Mouse (Mus musculus) heart, adult 2 months (tissue): Measurements from ENCODE around the gene Rgp1. TPM values are rescaled to one million over a fixed set of nuclear protein-coding genes. Genes with fewer than 3 reads are reported as not detected.
A peak's percentile ranks its signal among the peaks of the same experiment; 100 is the strongest.
"Not testable (repeated sequence)": the region's sequence is repeated elsewhere in the genome, so short reads cannot be mapped to it uniquely, and the experiment has no call there.

Experiments
- DNase-seq, 2 experiments: peaks; one replicate each; pipeline ENCODE4 v3.0.0; 2021
- H3K27ac ChIP-seq: fragments of 200-600 bp; 2 replicates; pipeline ENCODE4 v1.8.1; 2022
- H3K27me3 ChIP-seq: fragments of 200-500 bp; 2 replicates; pipeline ENCODE4 v1.6.1; 2012; ENCODE audit warnings: mild to moderate bottlenecking, low read length, inconsistent platforms, mixed read lengths; ENCODE audit not compliant: control insufficient read depth, insufficient read depth
- H3K36me3 ChIP-seq: fragments of 200-500 bp; 2 replicates; pipeline ENCODE4 v1.6.1; 2012; ENCODE audit warnings: low read length, inconsistent platforms; ENCODE audit not compliant: control insufficient read depth, insufficient read depth
- H3K4me1 ChIP-seq: fragments of 200-500 bp; 2 replicates; pipeline ENCODE4 v1.6.1; 2011; ENCODE audit warnings: low read length; ENCODE audit not compliant: control insufficient read depth, insufficient read depth
- H3K4me3 ChIP-seq: fragments of 200-600 bp; 2 replicates; pipeline ENCODE4 v1.8.1; 2022
- H3K79me2 ChIP-seq: fragments of 200-500 bp; replicated peaks from 2 replicates; pipeline ENCODE4 v1.6.1; 2012; ENCODE audit warnings: mild to moderate bottlenecking, inconsistent platforms, low read length, moderate library complexity, mixed read lengths; ENCODE audit not compliant: control insufficient read depth, insufficient read depth
- H3K9ac ChIP-seq: fragments of 200-500 bp; 2 replicates; pipeline ENCODE4 v1.6.1; 2012; ENCODE audit warnings: low read depth, mild to moderate bottlenecking, control low read depth, inconsistent platforms, low read length, mixed read lengths
- CTCF ChIP-seq: fragments of 200-600 bp; IDR thresholded peaks from 2 replicates; pipeline ENCODE4 v1.8.1; 2022; ENCODE audit warnings: antibody characterized with exemption, mild to moderate bottlenecking, moderate library complexity
- EP300 ChIP-seq: fragments of 200-500 bp; IDR thresholded peaks from 2 replicates; pipeline ENCODE4 v1.6.1; 2011; ENCODE audit warnings: low read depth, low read length, control low read depth; ENCODE audit not compliant: insufficient read depth
- POLR2A ChIP-seq: fragments of 200-500 bp; IDR thresholded peaks from 2 replicates; pipeline ENCODE4 v1.6.1; 2011; ENCODE audit warnings: mild to moderate bottlenecking, low read depth, low read length, control low read depth; ENCODE audit not compliant: insufficient read depth
- WGBS: fragments of 180-500 bp; shearing (Covaris S2); methylation state at CpG from one replicate; pipeline ENCODE4 v1.1.7; 2018; 5-methylcytosine and 5-hydroxymethylcytosine counted together
- intact Hi-C: fragments of 180-260 bp; cut with DNase I; formaldehyde crosslinking; loops from one replicate; pipeline ENCODE4 v1.15.1; 2025
- polyA plus RNA-seq: library from polyadenylated mRNA; depleted of rRNA; stranded (reverse); fragments of >200 nt; gene quantifications from 2 replicates; pipeline ENCODE4 v1.2.3, GENCODE M21; 2012
- total RNA-seq, 2 experiments: library from RNA; stranded (reverse); gene quantifications; 2 replicates each; pipeline ENCODE4 v1.2.3; 2021

Rgp1 gene
- total and polyA plus RNA-seq, 3 experiments = 29.4 to 38.1 (median 31.7) TPM

DNA sequence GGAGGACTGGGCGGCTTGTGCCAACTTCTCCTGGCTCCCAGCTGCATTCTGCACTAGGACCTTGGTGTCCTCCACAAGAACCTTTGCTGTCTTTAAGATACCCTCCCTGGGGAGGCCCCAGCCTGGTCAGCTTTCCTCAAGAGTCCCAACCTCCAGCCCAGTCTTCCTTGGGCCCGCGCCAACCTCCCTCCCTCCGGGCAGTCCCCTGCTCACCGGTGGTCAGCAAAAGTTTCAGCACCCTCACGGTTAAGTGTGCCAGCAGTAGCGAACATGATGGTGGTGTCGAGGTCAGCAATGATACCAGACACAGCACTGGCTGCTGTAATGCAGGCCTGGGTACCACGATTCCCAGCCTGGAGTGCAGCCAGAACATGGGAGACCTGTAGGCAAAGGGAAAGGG is 42.5 kb upstream of the Rgp1 start:
- no peak for DNase-seq
- intact Hi-C loops = no loop called here
- Histone ChIP-seq H3K9ac (no peak overlapping the region), H3K27ac (no peak overlapping the region), H3K4me1 (no peaks in the 10 kb centered on the region), H3K27me3 (no peaks in the 10 kb centered on the region), H3K4me3 (no peak overlapping the region), H3K36me3 (no peaks in the 10 kb centered on the region), H3K79me2 (no peaks in the 10 kb centered on the region)
- WGBS = 80% methylated on average over 9 of the region's 9 CpGs
- TF ChIP-seq CTCF (no peak), EP300 (no peak), POLR2A (no peak)

GRCm38 (mm10) chr4:43542044-43542443 is 36.5 kb upstream of the Rgp1 start:
- DNase-seq = no peak
- no peaks in the 10 kb centered on the region for H3K4me1 ChIP-seq
- no peaks in the 10 kb centered on the region for H3K79me2 ChIP-seq
- WGBS = 84% methylated on average over 3 of the region's 3 CpGs
- TF ChIP-seq CTCF = no peak
- no peak for TF ChIP-seq POLR2A
- no peak for TF ChIP-seq EP300
- no peaks in the 10 kb centered on the region for H3K36me3 ChIP-seq
- intact Hi-C loops = no loop called here
- no peak overlapping the region for H3K27ac ChIP-seq
- no peak overlapping the region for H3K9ac ChIP-seq
- H3K4me3 ChIP-seq = no peak overlapping the region
- H3K27me3 ChIP-seq = no peaks in the 10 kb centered on the region

GRCm38 (mm10) chr4:43546375-43547047 is 32.0 kb upstream of the Rgp1 start:
- WGBS = 66% methylated on average over 12 of the region's 12 CpGs
- Histone ChIP-seq H3K9ac (no peak overlapping the region), H3K36me3 (no peaks in the 10 kb centered on the region), H3K27me3 (no peaks in the 10 kb centered on the region), H3K4me3 (no peak overlapping the region), H3K79me2 (no peaks in the 10 kb centered on the region), H3K4me1 (no peaks in the 10 kb centered on the region), H3K27ac (no peak overlapping the region)
- intact Hi-C loops = no loop called here
- TF ChIP-seq POLR2A (no peak), EP300 (no peak), CTCF (no peak)
- DNase-seq = no peak

DNA sequence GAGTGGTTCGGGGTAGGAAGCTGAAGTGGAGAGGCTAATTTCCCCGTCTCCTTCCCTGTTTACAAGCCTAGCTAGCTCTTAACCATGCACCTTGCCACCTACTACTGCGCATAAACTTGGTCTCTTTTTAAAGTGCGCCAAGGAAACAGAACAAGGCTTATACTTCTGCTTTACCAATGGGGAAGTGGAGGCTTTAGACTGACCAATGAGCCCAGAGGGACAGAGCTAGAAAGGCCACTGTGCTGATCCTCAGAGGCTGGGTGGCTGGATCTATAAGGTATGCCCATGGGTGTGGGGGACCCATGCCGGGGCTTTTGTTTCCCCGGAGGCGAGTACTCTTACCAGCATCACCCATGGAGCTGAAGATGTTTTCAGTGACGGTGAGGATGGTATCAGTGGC is 31.4 kb upstream of the Rgp1 start:
- no peak overlapping the region for H3K9ac ChIP-seq
- no peaks in the 10 kb centered on the region for H3K4me1 ChIP-seq
- intact Hi-C loops = no loop called here
- H3K36me3 ChIP-seq = no peaks in the 10 kb centered on the region
- H3K27me3 ChIP-seq = no peaks in the 10 kb centered on the region
- WGBS = 79% methylated on average over 8 of the region's 8 CpGs
- H3K27ac ChIP-seq = no peak overlapping the region
- H3K4me3 ChIP-seq = no peak overlapping the region
- no peak for DNase-seq
- no peaks in the 10 kb centered on the region for H3K79me2 ChIP-seq
- no peak for TF ChIP-seq CTCF
- TF ChIP-seq EP300 = no peak
- TF ChIP-seq POLR2A = no peak

GRCm38 (mm10) chr4:43549055-43549454 is 29.5 kb upstream of the Rgp1 start:
- 95% methylated on average over 12 of the region's 12 CpGs for WGBS
- Histone ChIP-seq H3K79me2 (no peaks in the 10 kb centered on the region), H3K27ac (no peak overlapping the region), H3K4me3 (no peak overlapping the region), H3K36me3 (no peaks in the 10 kb centered on the region), H3K9ac (no peak overlapping the region), H3K4me1 (no peaks in the 10 kb centered on the region), H3K27me3 (no peaks in the 10 kb centered on the region)
- DNase-seq = no peak
- intact Hi-C loops = no loop called here
- TF ChIP-seq POLR2A = no peak

DNA sequence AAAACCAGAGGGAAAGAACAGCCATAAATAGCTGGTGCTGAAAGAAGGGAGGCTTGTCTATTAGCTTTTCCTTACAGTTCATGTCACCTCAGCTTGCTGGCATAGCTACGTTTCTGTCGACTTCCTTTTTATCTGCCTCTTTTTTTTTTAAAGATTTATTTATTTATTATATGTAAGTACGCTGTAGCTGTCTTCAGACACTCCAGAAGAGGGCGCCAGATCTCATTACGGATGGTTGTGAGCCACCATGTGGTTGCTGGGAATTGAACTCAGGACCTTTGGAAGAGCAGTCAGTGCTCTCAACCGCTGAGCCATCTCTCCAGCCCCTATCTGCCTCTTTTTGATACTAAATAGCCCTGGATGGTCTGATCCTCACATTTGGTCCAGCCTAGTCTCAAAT is 26.7 kb upstream of the Rgp1 start:
- H3K4me1 ChIP-seq, H3K27me3 ChIP-seq, H3K79me2 ChIP-seq, DNase-seq, intact Hi-C loops, H3K36me3 ChIP-seq, H3K27ac ChIP-seq, H3K9ac ChIP-seq, H3K4me3 ChIP-seq: not testable (repeated sequence)
- 74% methylated on average over 6 of the region's 6 CpGs for WGBS
- TF ChIP-seq CTCF = peak; percentile 52

DNA sequence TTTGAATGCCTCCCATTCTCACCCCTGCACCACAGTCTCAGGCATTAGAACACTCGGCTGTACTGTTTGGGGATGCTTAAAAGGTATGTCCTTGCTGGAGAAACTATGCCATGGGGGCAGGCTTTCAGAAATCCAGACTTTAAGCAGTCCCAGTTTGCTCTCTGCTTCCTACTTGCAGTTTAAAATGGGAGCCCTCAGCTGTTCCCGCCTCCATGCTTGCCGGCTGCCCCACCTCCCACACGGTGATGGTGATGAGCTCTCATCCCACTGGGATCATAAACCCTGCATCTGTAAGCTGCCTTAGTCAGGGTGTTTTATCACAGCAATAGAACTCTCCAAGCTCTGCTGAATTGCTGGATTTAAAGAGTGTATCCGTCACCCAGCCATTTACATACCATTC is 26.1 kb upstream of the Rgp1 start:
- H3K27me3 ChIP-seq = no peaks in the 10 kb centered on the region
- TF ChIP-seq CTCF (no peak), EP300 (no peak), POLR2A (no peak)
- intact Hi-C loops = no loop called here
- no peak overlapping the region for H3K9ac ChIP-seq
- no peaks in the 10 kb centered on the region; the same call in 1 of the 2 replicates for H3K4me1 ChIP-seq
- no peaks in the 10 kb centered on the region for H3K79me2 ChIP-seq
- H3K36me3 ChIP-seq = no peaks in the 10 kb centered on the region
- no peak for DNase-seq
- WGBS = 99% methylated on average over 5 of the region's 5 CpGs
- H3K4me3 ChIP-seq = no peak overlapping the region
- H3K27ac ChIP-seq = no peak overlapping the region
